Mouse (Mus musculus): ENCODE data around the gene Hist1h3g. TPM values are rescaled to one million over a fixed set of nuclear protein-coding genes. Genes with fewer than 3 reads are reported as not detected.
"Not testable (repeated sequence)": the region's sequence is repeated elsewhere in the genome, so short reads cannot be mapped to it uniquely, and the experiment has no call there.

Gene Hist1h3g
- polyA plus RNA-seq, 1 experiment from 2014 or later = 8.3 TPM

- H3K36me3 ChIP-seq (replicated peaks); H3K27me3 ChIP-seq; H3K9me3 ChIP-seq; ATAC-seq (ENCODE audit: low FRiP score): not testable (repeated sequence)
- Histone ChIP-seq H3K4me3 (replicated peaks) (peak overlapping the region; percentile 45), H3K27ac (peak overlapping the region; percentile 91), H3K4me1 (peaks cover 12% of the 10 kb centered on the region; the same call in 1 of the 2 replicates), H3K9ac (peak overlapping the region; percentile 61), H3K4me2 (peak overlapping the region; percentile 62)
- WGBS = 5% methylated on average over 3 of the region's 3 CpGs
Observed at GRCm38 (mm10) chr13:23542225-23542980, 7.2 kb downstream of the Hist1h3g start.

GRCm38 (mm10) chr13:23542999-23543607, 7.9 kb downstream of the Hist1h3g start, which contains the start of gene Hist1h2bh:
Gene Hist1h2bh, minus strand, starts transcription at chr13:23543392.
- Histone ChIP-seq H3K4me2 (peak within 1 kb of the TSS; percentile 62), H3K27ac (peak within 1 kb of the TSS; percentile 92), H3K4me1 (peaks cover 10% of the 10 kb centered on the region; the same call in 1 of the 2 replicates), H3K4me3 (replicated peaks) (peak within 1 kb of the TSS; percentile 47), H3K9ac (peak within 1 kb of the TSS; percentile 61)
- H3K27me3 ChIP-seq; H3K36me3 ChIP-seq (replicated peaks); H3K9me3 ChIP-seq: not testable (repeated sequence)
- peak; percentile 92 for ATAC-seq (ENCODE audit: low FRiP score)
- WGBS = under 1% methylated on average over 42 of the region's 42 CpGs

- Histone ChIP-seq H3K4me1 (peaks cover 10% of the 10 kb centered on the region; the same call in 1 of the 2 replicates), H3K27ac (peak within 1 kb of the TSS; percentile 94), H3K36me3 (replicated peaks) (no peaks in the 10 kb centered on the region), H3K4me3 (replicated peaks) (peak within 1 kb of the TSS; percentile 47), H3K4me2 (peak within 1 kb of the TSS; percentile 62), H3K9ac (peak within 1 kb of the TSS; percentile 61), H3K27me3 (no peaks in the 10 kb centered on the region), H3K9me3 (no peaks in the 10 kb centered on the region)
- under 1% methylated on average over 25 of the region's 45 CpGs for WGBS
- ATAC-seq (ENCODE audit: low FRiP score) = peak; percentile 95
Observed at GRCm38 (mm10) chr13:23543965-23544786, 9.0 kb downstream of the Hist1h3g start, which contains the start of gene Hist1h3f. Gene Hist1h3f, plus strand, starts transcription at chr13:23544052.

- H3K27ac ChIP-seq = peak overlapping the region; percentile 94
- H3K4me2 ChIP-seq = peak overlapping the region; percentile 62
- H3K36me3 ChIP-seq (replicated peaks); H3K27me3 ChIP-seq; H3K9me3 ChIP-seq: not testable (repeated sequence)
- ATAC-seq (ENCODE audit: low FRiP score) = peak; percentile 1; the same call in 1 of the 2 replicates
- peak overlapping the region; percentile 47 for H3K4me3 ChIP-seq (replicated peaks)
- peak overlapping the region; percentile 57; the same call in 1 of the 2 replicates for H3K9ac ChIP-seq
- 1% methylated on average over 13 of the region's 14 CpGs for WGBS
- H3K4me1 ChIP-seq = peaks cover 10% of the 10 kb centered on the region; the same call in 1 of the 2 replicates
Observed at GRCm38 (mm10) chr13:23544787-23545120, 9.5 kb downstream of the Hist1h3g start.

GRCm38 (mm10) chr13:23546694-23547093, 11.5 kb downstream of the Hist1h3g start:
- no peaks in the 10 kb centered on the region for H3K9me3 ChIP-seq
- peaks cover 17% of the 10 kb centered on the region for H3K4me1 ChIP-seq
- no peak overlapping the region for H3K4me2 ChIP-seq
- peak overlapping the region; percentile 14 for H3K27ac ChIP-seq
- no peak for ATAC-seq (ENCODE audit: low FRiP score)
- WGBS = 81% methylated on average over 5 of the region's 5 CpGs
- H3K4me3 ChIP-seq (replicated peaks) = no peak overlapping the region
- H3K9ac ChIP-seq = no peak overlapping the region
- H3K36me3 ChIP-seq (replicated peaks) = no peaks in the 10 kb centered on the region
- no peaks in the 10 kb centered on the region for H3K27me3 ChIP-seq

GRCm38 (mm10) chr13:23550761-23551145, 15.5 kb downstream of the Hist1h3g start:
- Histone ChIP-seq H3K4me3 (replicated peaks) (peak overlapping the region; percentile 45), H3K9me3 (no peaks in the 10 kb centered on the region), H3K36me3 (replicated peaks) (no peaks in the 10 kb centered on the region), H3K27me3 (no peaks in the 10 kb centered on the region), H3K4me1 (peaks cover 18% of the 10 kb centered on the region; the same call in 1 of the 2 replicates), H3K4me2 (peak overlapping the region; percentile 58), H3K27ac (peak overlapping the region; percentile 94), H3K9ac (peak overlapping the region; percentile 67)
- 7% methylated on average over 3 of the region's 3 CpGs for WGBS
- ATAC-seq (ENCODE audit: low FRiP score) = no peak

DNA sequence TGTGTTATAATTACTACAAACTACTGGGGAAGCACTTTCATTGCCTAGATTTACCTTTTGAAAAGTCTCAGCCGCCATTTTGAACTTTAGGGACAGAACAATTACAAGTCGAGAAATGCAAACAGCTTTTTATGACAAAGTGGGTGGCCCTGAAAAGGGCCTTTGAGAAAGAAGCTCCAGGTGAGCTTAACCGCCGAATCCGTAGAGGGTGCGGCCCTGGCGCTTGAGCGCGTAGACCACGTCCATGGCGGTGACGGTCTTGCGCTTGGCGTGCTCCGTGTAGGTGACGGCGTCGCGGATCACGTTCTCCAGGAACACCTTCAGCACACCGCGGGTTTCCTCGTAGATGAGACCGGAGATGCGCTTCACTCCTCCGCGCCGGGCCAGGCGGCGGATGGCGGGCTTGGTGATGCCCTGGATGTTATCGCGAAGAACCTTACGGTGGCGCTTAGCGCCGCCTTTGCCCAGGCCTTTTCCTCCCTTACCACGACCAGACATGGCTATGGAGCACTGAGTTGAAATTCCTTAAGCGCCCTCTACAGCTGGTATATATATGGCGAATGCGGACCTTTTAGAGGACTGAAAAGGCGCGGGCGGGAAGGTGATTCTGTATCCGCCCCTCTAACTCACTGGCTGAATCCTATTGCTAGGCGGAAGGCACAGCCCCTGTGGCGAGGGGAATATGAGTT, 16.1 kb downstream of the Hist1h3g start, which contains the start of gene Hist1h4f:
TSS of gene Hist1h4f (minus strand) at position 503 of the 689 bp plus-strand sequence.
- peak within 1 kb of the TSS; percentile 45 for H3K4me3 ChIP-seq (replicated peaks)
- H3K9me3 ChIP-seq; H3K36me3 ChIP-seq (replicated peaks); H3K27me3 ChIP-seq: not testable (repeated sequence)
- under 1% methylated on average over 47 of the region's 47 CpGs for WGBS
- peak; percentile 84 for ATAC-seq (ENCODE audit: low FRiP score)
- H3K4me1 ChIP-seq = peaks cover 18% of the 10 kb centered on the region
- peak within 1 kb of the TSS; percentile 58 for H3K4me2 ChIP-seq
- peak within 1 kb of the TSS; percentile 67 for H3K9ac ChIP-seq
- peak within 1 kb of the TSS; percentile 94 for H3K27ac ChIP-seq

DNA sequence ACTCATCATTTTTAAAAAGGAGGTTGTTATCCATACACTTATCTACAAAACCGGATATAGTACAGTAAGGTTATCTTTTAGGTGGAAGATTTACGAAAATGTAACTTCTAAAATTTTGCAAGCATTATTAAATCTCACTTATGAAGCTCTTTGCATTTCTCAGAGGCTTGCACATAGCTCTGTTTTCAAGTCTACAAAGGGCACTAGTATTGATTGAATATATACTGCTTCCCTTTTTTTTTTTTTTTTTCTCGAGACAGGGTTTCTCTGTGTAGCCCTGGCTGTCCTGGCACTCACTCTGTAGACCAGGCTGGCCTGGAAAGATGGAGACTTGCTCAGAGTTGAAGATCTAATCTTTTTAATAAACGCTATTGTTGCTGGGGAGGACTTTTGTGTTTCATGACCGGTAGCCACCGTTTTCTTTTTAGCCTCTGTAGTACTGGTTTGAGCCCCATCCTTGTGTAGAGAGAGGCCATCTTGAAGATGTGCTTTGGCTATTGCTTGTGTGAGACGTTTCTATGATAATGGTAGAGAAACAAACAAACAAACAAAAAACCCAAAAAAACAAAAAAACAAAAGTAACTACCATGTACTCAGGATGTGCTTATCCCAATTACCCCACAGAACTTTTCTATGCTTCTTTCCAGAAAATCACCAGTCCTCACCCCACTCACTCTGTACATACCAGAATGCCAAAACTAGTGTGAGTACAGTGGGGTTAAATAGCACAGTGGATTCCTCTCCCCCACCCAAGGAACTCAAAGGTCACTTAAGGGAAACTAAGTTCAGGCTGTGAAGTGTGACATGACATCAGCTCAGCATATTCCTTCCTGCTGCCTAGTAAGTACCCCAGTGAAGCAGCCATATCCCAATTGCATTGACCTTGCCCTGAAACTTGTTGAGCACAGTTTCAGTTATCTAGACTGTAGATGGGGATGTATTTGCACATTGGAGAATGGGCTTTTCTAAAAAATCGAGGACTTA, 17.0 kb downstream of the Hist1h3g start:
- ATAC-seq (ENCODE audit: low FRiP score) = no peak
- Histone ChIP-seq H3K9me3 (no peaks in the 10 kb centered on the region), H3K4me1 (peaks cover 23% of the 10 kb centered on the region), H3K9ac (0 out of 2 replicates have a peak overlapping the region, but pooled peaks have one; percentile 67), H3K36me3 (replicated peaks) (no peaks in the 10 kb centered on the region), H3K4me3 (replicated peaks) (peak overlapping the region; percentile 45), H3K27ac (peak overlapping the region; percentile 94), H3K4me2 (peak overlapping the region; percentile 58), H3K27me3 (no peaks in the 10 kb centered on the region)
- 46% methylated on average over 8 of the region's 8 CpGs for WGBS

GRCm38 (mm10) chr13:23552962-23553361, 17.7 kb downstream of the Hist1h3g start, which contains the start of gene Hist1h1d:
Gene Hist1h1d, plus strand, starts transcription at chr13:23553262.
- no peaks in the 10 kb centered on the region for H3K36me3 ChIP-seq (replicated peaks)
- H3K9me3 ChIP-seq = no peaks in the 10 kb centered on the region
- ATAC-seq (ENCODE audit: low FRiP score) = no peak
- peak within 1 kb of the TSS; percentile 99 for H3K27ac ChIP-seq
- no peak within 1 kb of the TSS for H3K4me3 ChIP-seq (replicated peaks)
- peaks cover 23% of the 10 kb centered on the region for H3K4me1 ChIP-seq
- H3K9ac ChIP-seq = no peak within 1 kb of the TSS
- H3K4me2 ChIP-seq = peak within 1 kb of the TSS; percentile 93
- no peaks in the 10 kb centered on the region for H3K27me3 ChIP-seq

DNA sequence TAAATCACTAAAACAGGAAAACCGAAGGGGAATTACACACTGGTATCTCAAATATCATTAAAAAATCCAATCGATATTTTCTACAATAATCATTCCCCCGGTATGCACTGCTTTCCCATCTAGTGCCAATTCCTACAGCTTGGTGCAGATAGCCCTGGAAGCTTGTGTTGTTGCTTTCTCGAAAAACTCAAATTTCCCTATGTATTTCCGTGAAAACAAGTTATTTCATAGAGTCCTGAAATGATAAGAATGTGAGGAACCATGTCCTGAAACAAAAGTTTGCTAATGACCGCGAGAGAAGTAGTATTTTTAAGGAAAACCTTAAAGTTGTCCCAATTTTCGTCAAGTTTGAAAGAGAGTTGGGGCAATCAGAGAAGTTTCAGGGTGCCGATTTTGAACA, 19.2 kb downstream of the Hist1h3g start:
- peak overlapping the region; percentile 89 for H3K9ac ChIP-seq
- ATAC-seq (ENCODE audit: low FRiP score) = no peak
- peak overlapping the region; percentile 93 for H3K4me2 ChIP-seq
- H3K4me3 ChIP-seq (replicated peaks) = peak overlapping the region; percentile 56
- no peaks in the 10 kb centered on the region for H3K9me3 ChIP-seq
- H3K4me1 ChIP-seq = peaks cover 23% of the 10 kb centered on the region
- WGBS = 26% methylated on average over 9 of the region's 9 CpGs
- peak overlapping the region; percentile 99 for H3K27ac ChIP-seq
- no peaks in the 10 kb centered on the region for H3K27me3 ChIP-seq
- H3K36me3 ChIP-seq (replicated peaks) = no peaks in the 10 kb centered on the region
